Mouse (Mus musculus) frontal cortex, adult 2 months (tissue): Measurements from ENCODE around the gene Fcrl5. TPM values are rescaled to one million over a fixed set of nuclear protein-coding genes. Genes with fewer than 3 reads are reported as not detected.
"Not testable (repeated sequence)": the region's sequence is repeated elsewhere in the genome, so short reads cannot be mapped to it uniquely, and the experiment has no call there.

Experiments used
- DNase-seq, 2 experiments: peaks; one replicate each; pipeline ENCODE4 v3.0.0; 2022; ENCODE audit warnings: low spot score in 1 of 2; ENCODE audit errors: extremely low spot score in 1 of 2
- polyA plus RNA-seq: library from polyadenylated mRNA; depleted of rRNA; stranded (reverse); fragments of >200 nt; gene quantifications from 2 replicates; pipeline ENCODE4 v1.2.3, GENCODE M21; 2012; rRNA removed

Gene Fcrl5
- not detected in 2 replicates for polyA plus RNA-seq

DNA sequence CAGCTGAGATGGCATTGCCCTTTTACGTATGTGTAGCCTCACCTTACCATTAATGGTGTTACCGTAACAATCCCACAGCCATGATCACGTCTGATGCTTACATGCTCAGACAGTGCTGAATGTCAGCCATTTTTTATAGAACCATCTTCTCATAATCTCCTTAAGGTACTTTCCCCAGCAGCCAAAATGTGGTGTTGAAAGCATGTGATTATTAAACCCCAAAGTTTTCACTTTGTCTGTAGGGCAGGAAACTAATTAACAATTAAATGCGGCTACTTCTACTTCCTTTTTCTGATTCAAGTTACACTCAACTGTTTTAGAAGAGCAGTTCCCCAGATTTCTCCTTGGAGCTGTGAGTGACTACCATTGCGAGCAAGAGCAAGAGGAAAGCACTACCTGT is at the start of gene Fcrl5:
Fcrl5 (plus strand) TSS at position 295 of the 400 bp plus-strand sequence.
- DNase-seq, result no peak

DNA sequence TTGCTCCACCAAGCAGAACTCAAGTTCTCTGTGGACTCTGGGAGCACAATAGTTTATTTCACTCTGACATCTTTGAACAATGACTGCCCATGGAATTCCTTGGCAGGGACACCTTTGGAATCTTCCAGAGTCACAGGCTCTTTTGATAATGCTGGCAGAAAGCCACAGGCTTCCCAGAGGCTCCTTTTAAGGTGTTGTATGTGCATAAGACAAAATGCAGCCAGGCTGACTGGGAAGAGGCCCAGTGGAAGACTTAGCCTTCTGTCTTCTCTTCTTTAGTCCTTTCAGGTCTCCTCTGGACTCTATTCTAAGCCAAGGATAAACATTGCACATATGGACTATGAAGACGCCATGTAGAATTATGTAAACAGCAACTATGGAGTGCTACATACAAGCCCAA is 44.6 kb upstream of the Fcrl5 start:
- no peak for DNase-seq

DNA sequence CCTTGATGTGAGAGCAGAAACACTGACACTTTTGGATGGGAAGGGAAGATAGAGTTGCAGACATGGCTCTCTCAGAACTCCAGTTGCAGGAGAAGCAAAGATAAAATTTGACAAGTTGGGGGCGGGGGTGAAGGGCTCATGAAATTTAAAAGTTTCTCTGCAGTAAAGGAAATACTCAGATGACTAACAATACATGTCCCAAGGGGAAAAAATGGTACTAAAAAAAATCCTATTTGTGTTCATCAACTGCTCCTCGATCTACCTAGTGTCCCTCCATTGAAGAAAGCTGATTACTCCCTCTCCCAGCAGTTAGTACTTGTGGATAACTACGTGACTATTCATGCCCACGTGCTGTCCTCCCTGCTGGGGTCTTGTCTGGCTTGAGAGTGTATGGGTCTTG is 36.8 kb upstream of the Fcrl5 start:
- no peak for DNase-seq

DNA sequence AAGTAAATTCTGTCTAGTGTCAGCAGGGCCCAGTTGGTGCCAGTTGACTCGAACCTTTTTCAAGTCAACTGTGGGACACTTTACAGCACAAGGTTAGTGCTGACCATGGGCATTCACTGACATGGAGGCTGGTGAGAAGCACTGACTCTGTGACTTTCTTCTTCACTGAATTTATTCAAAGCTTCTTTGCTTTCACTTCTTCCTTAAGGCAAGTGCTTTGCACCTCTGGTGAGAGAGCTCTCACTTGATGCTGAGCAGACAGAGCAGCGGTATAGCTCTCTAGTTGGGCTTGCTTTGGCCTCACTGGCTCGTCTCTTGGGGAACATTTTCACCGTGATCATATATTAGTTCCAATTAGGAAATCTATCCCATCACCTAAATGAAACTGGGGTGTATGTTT is 35.7 kb upstream of the Fcrl5 start:
- DNase-seq, result no peak

DNA sequence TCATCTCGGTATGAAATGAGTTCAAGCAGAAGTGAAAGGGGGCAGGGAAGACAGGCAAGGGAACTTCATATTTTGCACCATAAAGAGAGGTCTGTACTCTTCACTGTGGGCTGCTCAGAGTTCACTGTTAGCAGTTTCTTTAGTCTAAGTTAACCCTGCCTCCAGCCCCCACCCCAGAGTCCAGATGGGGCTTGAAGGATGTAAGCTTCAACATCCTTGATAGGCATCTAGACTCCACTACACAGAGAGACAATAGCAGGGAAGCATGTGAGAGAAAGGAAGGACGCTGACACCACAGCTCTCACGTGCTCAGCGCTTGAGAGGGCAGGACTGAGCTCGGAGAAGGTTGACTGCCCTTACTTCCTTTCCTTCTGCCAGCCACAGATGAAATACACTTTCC is 34.3 kb upstream of the Fcrl5 start:
- DNase-seq, result no peak

DNA sequence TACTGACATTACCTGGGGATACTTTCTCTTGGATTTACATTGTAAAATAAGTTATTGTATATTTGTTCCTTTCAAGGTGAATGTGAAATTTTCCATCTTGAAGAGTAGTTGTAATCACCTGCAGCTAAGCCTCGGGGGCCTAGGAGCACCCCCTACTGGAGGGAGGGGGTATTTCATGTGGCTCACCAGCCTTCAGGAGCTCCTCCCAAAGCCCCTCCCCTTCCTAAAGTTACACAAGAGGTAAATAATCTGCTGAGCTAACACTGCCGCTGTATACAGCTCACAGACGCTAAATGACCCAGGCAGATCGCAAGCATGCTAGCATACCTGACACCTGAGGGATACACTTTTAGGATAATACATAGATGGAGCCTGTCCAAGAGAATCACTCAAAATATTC is 27.4 kb upstream of the Fcrl5 start:
- no peak for DNase-seq

DNA sequence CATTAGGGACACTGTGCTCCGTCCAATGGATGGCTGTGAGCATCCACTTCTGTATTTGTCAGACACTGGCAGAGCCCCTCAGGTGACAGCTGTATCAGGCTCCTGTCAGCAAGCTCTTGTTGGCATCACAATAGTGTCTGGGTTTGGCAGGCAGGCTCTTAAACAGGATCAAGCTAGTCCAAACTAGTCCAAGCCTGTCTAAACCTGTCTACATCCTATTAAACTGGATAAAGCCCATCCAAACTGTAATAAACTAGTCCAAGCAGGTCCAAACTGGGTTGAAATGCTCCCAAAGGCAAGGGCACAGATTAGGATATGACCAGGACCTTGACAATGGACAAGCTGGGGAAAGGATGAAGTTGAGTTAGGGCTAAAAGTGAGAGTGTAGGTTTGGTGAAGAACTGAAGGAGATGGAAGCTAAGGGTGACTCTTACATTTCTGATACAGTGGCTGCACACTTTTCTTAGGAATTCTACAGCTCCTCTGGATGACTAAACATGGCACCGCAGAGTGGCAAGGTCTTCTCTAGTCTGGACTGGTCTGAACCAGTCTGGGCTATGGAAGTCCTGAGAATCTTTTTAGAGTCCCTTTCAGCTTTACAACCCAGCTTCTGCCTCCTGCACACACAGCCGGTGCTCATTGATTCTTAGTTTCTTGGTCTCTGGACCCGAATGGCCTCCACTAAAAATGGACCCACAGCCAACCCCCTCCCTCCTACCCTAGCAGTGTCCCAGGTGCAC is 26.2 kb upstream of the Fcrl5 start:
- DNase-seq, result no peak

DNA sequence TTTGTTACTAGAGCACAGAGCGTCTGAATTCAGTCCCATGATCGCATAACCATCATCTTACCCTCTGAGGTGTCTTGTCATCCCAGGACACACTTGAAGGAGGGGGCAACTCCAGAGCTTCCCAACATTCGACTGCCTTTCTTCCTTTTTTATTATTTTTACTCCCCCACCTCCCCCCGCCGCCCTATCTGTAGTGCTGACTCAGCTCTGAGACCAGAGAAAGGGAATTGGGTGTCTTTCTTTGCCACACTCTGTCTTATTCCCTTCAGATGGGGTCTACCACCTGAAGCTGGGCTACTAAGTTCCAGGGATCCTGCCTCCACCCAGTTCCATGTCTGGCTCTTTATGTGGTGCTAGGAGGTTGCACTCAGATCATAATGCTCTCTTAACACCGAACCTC is 25.0 kb upstream of the Fcrl5 start:
- no peak for DNase-seq

DNA sequence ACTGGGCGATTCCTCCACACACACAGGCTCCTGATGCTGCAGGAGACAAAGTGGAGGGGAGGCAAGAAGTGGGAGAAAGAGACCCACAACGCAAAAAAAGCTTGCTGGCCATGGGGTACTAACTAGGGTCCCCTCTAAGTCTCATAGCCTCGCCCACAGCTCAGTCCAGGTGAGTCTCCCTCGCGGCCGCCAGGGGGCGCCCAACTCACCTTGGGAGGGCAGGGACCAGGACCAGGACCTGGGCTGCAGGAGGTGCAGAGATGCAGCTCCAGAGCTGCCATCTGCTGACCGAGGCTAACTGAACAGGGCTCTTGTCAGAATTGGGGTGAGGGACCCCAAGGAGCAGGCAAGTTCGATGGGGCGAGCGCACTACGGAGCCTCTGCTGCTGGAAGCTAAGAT is 24.4 kb upstream of the Fcrl5 start:
- peak in 1 of 2 experiments; percentile 19 for DNase-seq

DNA sequence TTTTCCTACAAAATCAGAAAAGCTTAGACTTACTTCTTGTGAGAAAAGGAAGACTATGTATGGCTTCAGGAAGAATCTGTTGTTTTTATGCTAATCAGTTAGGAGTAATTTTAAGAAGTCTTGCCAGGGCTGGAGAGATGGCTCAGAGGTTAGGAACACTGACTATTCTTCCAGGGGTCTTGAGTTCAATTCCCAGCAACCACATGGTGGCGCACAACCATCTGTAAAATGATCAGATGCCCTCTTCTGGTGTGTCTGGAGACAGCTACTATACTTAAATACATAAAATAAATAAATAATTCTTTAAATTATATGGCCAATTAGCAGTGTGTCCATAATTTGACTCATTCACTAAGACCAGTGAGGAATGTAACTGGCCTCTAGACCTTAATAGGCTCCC is 14.9 kb upstream of the Fcrl5 start:
- DNase-seq, result no peak

DNA sequence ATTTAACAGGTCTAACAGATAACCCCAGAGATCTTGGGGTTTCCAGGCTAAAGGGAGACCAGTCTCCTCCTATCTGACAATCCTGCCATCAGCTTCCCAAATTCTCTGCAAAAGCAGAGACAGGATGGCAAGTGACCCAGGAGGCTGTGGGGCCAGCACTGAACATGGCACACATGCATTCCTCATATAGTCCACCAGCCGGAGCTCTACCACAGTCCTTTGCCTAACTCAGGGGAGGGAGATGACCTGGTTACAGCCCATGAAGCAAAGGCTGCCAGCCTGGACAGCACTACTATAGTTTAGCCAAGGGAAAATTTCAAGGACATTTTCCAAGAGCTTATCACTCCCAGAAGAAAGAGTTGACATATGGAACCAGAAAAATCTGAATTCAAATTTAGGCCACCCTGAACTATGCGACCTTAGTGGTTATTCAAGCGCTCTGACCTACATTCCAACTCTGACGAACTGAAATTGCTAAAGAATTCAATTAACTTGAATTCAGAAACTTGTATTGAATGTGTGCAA is 13.1 kb upstream of the Fcrl5 start:
- DNase-seq, result no peak

DNA sequence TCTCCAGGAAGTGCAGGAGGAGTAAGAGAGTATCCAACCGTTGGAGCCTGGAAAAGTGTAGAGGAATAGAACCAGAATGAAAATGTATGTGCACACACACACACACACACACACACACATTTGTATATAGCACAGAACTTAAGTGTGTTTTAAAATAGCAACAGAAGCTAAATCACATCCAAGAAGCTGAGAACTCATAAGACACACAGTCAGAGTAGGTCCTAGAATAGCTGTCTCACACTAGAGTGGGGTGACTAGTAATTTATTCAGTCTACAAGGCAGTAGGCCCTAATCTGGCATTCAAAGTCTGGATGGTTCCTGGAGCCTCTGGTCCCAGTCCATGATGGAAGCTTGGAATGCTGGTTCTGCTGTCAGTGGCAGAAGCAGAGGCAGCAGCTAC is 5.0 kb downstream of the Fcrl5 start:
- DNase-seq, result peak; percentile 3 to 14

DNA sequence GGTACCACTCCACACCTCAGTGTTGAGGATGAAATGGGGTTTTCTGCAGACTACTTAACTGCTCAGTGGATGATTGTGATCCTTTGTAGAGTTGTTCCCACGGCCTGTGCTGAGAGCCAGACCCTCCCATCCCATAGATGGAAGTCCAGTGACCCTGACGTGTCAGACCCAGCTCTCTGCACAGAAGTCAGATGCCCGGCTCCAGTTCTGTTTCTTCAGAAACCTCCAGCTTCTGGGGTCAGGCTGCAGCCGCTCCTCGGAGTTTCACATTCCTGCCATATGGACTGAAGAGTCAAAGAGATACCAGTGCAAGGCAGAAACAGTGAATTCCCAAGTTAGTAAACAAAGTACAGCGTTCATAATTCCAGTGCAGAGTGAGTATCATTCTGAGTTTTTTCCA is 8.4 kb downstream of the Fcrl5 start:
- no peak for DNase-seq

DNA sequence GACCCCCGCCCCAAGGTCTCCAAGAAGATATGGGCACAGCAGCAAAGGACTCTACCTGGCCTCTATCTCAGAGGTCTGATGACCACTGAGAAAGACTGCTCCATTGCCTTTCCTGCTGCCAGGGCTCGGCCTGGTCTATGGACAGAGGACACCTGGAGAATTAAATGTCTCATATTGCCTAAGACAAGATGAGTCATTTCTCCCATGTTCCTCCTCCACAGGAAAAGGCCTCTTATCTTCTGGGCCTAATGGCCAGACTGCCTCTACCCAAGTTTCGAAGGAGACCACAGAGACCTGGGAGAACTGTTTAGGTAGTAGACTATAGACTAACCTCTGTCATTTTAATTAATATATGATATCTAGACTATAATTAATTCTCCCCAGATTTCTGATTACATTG is 29.9 kb downstream of the Fcrl5 start:
- no peak for DNase-seq

DNA sequence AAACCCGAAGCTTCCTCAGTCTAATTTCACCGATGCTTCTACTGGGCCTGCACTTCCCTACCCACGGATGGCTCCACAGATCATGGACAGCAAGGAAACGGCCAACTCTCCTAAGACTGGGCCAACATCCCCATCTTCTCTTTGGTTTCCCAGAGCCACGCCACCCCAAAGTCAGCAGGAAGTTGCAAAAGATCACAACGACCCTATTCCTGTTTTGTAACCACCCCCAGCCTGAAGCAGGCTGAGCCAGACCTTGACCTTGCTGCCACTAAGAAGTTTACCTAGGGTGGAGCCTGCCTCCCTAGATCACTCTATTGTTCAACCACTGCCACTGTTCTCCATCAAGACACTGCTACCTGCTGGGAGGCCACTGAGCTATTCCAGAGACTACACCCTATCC is 31.4 kb downstream of the Fcrl5 start:
- DNase-seq, result no peak

DNA sequence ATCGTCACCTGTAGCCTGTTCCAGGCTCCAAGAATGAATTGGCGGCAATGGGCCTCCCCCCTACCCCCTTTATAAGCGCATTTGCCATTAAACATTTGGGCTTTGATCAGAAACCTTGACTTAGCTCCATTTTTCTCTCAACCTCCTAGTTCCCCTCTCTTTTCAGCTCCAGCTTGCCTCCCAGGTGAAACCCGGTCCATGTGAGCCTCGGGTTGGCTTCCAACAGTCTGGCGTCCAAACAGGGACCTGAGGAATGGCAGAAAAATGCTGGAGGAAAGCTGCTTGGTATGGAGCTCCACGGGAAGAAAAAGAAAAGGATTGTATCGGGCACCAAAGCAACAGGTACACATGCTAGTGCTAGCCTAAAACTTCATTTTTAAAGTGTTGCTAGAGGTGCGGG is 31.8 kb downstream of the Fcrl5 start:
- no peak for DNase-seq

DNA sequence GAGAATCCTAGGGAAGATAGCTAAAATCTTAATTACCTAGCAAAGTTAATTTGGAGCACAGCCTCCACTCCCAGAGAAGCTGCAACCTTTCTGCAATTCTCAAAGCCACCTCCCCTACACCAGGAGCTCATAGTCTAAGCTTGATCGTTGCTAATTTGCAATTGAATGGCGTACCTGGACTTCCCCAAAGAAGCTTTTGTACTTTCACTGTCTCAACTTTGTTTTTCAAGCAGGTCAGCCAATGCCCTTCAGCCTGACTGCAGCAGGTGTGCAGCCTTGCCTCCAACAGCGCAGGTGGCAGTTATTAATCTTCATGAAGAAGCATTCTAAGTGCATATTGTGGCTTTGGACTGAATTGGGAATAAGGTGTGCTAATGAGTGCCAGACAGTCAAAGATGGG is 42.4 kb downstream of the Fcrl5 start:
- not testable (repeated sequence) for DNase-seq

DNA sequence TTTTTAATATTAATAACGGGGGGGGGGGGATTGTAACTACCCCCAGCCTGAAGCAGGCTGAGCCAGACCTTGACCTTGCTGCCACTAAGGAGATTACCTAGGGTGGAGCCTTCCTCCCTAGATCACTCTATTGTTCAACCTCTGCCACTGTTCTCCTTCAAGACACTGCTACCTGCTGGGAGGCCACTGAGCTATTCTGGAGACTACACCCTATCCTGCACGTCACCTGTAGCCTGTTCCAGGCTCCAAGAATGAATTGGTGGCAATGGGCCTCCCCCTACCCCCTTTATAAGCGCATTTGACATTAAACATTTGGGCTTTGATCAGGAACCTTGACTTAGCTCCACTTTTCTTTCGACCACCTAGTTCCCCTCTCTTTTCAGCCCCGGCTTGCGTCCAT is 43.0 kb downstream of the Fcrl5 start:
- DNase-seq, result not testable (repeated sequence)

DNA sequence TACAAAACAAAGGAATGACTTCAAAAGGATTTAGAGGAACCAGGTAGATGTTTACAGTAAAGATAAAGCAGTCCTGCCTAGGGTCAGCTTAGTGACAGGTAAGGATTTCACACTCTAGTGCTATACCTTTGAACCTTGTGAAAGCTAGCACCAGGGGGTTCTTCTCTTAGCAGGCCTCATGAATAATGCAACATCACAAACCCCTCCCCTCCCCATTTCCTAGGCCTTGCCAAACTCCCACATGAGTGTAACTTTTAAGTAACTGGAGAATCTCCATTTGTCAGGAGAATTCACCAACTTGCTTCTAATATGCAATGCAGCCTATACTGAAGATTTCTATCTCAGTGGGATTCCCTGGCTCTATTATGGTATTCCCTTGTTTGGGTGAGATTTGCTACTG is 43.7 kb downstream of the Fcrl5 start:
- DNase-seq, result not testable (repeated sequence)

DNA sequence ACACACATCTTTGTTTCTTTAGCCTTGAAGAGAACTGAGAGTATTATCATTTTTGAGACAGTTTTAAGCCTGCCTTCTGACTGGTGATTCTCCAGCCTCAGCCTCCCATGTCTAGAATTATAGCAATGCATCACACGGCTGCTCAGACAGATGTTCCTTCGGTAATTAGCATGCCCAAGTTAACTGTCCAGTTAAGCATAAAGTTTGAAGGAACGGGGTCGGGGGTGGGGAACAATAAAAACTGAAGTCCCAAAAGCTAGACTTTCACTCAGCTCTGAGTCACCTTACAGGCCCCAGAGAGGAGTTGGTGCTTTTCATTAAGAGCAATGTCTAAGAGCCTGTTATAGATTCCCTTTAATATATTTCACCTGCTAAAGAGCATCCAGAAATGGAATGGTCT is 51.8 kb downstream of the Fcrl5 start:
- no peak for DNase-seq

DNA sequence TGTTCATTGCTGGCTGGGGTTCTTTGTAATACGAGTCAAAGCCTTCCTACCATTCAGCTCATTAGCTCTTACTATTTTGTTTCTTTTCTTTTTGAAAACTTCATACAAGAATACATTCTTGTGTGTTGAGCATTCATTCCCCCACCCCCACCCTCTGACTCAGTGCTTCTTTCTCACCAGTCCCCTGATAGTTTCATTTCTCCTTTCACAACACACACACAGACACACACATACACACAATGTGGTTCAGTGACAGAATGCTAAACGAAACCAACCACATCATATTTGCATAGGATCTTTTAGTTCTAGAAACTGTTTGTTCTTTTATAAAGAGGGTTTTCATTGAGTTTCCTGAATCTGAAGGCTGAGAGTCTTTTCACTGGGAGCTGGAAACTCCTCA is 52.3 kb downstream of the Fcrl5 start:
- DNase-seq, result no peak

DNA sequence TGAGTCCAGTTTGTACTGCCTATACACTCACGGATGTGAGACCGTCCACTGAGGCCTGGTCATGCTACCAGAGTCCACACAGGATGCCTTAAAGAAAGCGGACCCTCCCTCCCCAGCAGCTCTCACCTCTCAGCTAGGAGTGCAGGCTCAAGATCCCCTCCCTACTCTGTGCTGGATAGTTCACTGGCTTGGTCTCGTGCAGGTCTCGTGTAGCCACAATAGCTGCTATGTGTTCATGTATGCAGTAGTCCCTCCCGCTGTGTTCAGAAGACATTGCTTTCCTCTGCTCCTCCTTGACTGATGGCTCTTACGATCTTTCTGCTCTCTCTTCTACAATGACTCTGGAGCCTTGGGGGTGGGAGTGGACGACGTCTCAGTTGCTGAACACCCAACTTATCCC is 62.7 kb downstream of the Fcrl5 start:
- no peak for DNase-seq

DNA sequence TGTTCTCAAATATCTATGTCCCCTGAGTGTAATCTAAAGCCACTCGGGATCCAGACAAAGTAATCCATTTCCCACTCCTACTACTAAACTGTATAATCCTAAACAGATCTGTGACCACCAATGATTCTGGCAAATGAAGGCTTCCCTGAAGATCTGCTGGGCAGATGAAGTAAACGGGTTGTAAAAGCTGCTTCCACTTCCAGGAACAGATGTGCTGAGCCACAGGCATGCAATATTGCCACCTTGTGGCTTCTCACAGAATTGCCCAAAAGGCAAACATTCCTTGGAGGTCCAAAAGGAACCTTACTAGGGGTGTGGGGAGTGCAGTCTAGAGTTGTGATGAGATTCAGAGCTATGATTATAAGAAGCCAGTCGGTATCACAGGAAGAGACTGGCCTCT is 63.5 kb downstream of the Fcrl5 start:
- peak; percentile 38 to 90 for DNase-seq
